Mouse (Mus musculus): ENCODE measurements around the gene Vps52.

DNA sequence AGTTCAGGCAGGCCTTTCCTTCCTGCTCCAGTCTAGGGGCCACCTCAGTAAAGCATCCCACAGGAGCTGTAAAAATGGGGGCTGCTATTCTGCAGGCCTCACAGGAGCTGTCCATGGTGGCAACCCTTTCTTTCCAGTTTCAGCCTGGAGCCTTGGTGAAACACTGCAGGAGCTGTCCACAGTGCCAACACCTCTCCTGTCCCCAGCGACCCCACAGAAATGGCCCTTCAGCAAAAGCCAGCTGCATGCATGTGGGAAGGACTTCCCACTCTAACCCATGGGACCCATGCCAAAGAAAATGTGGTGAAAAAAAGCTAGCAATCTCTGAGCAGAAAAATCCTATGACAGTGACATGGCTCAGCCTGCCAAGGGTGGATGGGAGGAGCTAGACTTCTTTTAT lies 17.1 kb downstream of the Vps52 start:
- no peak for TF ChIP-seq CTCF (conservative IDR thresholded peaks at IDR 0.05; ENCODE audit: insufficient read depth, insufficient read length, low read depth, low read length)
- TF ChIP-seq POLR2A (IDR thresholded peaks at IDR 0.05; ENCODE audit: low read depth, low read length), result no peak

Data from kidney, adult 2 months (tissue).